8 mouse cellular contexts compared by ENCODE assay signal in the genomic region with DNA sequence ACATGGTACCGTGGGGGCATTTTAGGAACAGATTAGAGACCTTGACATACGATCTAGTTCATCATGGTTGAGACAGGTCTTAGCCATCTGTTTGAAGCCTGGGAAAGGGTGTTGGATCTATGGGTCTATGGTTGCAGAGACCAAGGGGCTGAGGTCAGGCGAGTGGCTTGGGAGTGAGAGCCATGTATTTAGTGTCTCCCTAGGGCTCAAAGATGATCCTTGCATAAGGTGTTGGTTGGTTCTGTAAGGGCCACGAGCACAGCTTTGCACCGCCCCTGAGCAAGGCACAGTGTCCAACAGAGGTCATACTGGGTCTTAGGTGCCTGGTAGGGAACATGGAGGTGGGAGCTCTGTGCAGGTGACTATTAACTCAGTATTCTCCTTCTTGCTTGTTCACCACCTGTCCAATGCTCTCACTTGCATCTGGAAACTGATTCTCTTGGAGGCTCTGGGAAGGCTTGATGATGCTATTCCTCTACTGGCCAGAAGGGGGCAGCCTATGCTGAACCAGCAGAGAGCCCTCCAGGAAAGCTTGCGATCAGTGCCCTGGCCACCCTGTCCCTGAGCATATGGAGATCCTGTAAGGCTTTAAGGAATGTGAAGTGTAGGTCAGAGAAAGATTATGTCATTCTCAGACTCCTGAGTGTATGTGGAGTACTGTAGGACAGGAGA. TPM values are rescaled to one million over a fixed set of nuclear protein-coding genes. Genes with fewer than 3 reads are reported as not detected.
DNase-seq lines count a peak whose midpoint lies in the region; ATAC-seq lines count a peak whose summit lies in the region.

No protein-coding gene starts in this region.

- H3K4me2 ChIP-seq in hindbrain, embryonic 13.5 days = peak overlapping the region; percentile 72

- ATAC-seq in hindbrain, embryonic 13.5 days (ENCODE audit: low FRiP score) = peak; percentile 38

- 0 out of 2 replicates have a peak overlapping the region, but pooled peaks have one; percentile 47 for H3K4me3 ChIP-seq in hindbrain, embryonic 13.5 days

- no peaks in the 10 kb centered on the region for H3K36me3 ChIP-seq in hindbrain, embryonic 13.5 days

- peaks cover 13% of the 10 kb centered on the region for H3K27me3 ChIP-seq in hindbrain, embryonic 13.5 days

- 59% methylated on average over 6 of the region's 6 CpGs for WGBS in hindbrain, embryonic 13.5 days

- H3K27ac ChIP-seq in hindbrain, embryonic 13.5 days = no peak overlapping the region

- H3K9me3 ChIP-seq in hindbrain, embryonic 13.5 days = no peaks in the 10 kb centered on the region

- no peak overlapping the region for H3K9ac ChIP-seq in hindbrain, embryonic 13.5 days

- peak; percentile 72 for DNase-seq in ovary, postnatal 14 days (ENCODE audit: low spot score)
- no peak for DNase-seq in ovary, adult 18-20 months (ENCODE audit: low spot score)
- peak; percentile 55 for DNase-seq in cerebellum, adult 9-11 months
- peak; percentile 20 to 49 for DNase-seq in frontal cortex, postnatal 10 days (ENCODE audit: low spot score in 2 of 2)
- DNase-seq in layer of hippocampus, postnatal 10 days (ENCODE audit: low spot score in 2 of 2) = peak; percentile 71 to 81
- peak; percentile 79 for DNase-seq in lung, postnatal 14 days
- DNase-seq in right cerebral cortex, postnatal 14 days = peak; percentile 51

- peaks cover 14% of the 10 kb centered on the region for H3K4me1 ChIP-seq in hindbrain, embryonic 13.5 days (replicated peaks)

RNA-seq across cellular contexts. Expression of gene Eln, which starts 1.0 kb away (rescaled TPM):
- polyA plus RNA-seq in hindbrain, embryonic 13.5 days (2015; fragmentation: Nextera tagmentation; extraction: Ambion mirVana) = 5.7 and 7.8 TPM in 2 replicates
- 10 to 100 TPM; 94.0 to 99.5 TPM for total RNA-seq in layer of hippocampus, postnatal 10 days (2021)

RNA-seq across cellular contexts. Expression of gene Limk1, which starts 59.7 kb away (rescaled TPM):
- 21.6 and 23.4 TPM in 2 replicates for polyA plus RNA-seq in hindbrain, embryonic 13.5 days (2015; fragmentation: Nextera tagmentation; extraction: Ambion mirVana)
- total RNA-seq in layer of hippocampus, postnatal 10 days (2021) = 10 to 100 TPM; 59.1 to 67.5 TPM
